Mouse (Mus musculus): ENCODE measurements around the gene Tex13c2. TPM values are rescaled to one million over a fixed set of nuclear protein-coding genes. Genes with fewer than 3 reads are reported as not detected.
A peak's percentile ranks its signal among the peaks of the same experiment; 100 is the strongest.

Gene Tex13c2
- not detected in 2 replicates for polyA plus RNA-seq (2015; fragmentation: Nextera tagmentation; extraction: Ambion mirVana)

DNA sequence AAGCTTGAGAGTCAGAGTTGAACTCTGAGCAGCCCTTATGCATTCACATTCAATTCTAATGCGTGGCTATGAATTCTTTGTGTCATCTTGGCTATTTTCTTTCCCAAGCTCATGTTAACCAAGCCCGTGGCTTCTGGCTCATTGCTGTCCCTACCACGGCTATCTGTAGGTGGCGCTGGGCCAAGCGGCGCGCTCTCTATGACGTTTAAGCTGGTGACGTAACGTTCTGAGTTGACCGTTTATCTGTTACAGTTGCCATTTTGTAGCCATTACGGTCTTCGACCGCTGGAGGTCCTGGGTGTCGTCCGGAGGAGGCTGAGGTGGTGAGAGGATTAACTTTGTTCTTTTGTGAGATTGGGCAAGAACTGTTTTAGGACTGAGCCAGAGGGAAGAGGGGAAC lies at the start of gene Tex13c2:
Gene Tex13c2, plus strand, starts transcription at position 246 of the 400 bp plus-strand sequence.
- no peak within 1 kb of the TSS for H3K4me2 ChIP-seq
- no peaks in the 10 kb centered on the region for H3K27me3 ChIP-seq
- DNase-seq (no peak), ATAC-seq (ENCODE audit: low read depth) (no peak)
- no peak within 1 kb of the TSS for H3K9ac ChIP-seq
- no peak within 1 kb of the TSS for H3K27ac ChIP-seq
- H3K4me3 ChIP-seq (replicated peaks), result no peak within 1 kb of the TSS
- no peaks in the 10 kb centered on the region for H3K36me3 ChIP-seq
- no peaks in the 10 kb centered on the region for H3K4me1 ChIP-seq (replicated peaks)
- no peaks in the 10 kb centered on the region for H3K9me3 ChIP-seq (replicated peaks)
- 80% methylated on average over 16 of the region's 16 CpGs for WGBS (ENCODE audit: insufficient replicate concordance)

DNA sequence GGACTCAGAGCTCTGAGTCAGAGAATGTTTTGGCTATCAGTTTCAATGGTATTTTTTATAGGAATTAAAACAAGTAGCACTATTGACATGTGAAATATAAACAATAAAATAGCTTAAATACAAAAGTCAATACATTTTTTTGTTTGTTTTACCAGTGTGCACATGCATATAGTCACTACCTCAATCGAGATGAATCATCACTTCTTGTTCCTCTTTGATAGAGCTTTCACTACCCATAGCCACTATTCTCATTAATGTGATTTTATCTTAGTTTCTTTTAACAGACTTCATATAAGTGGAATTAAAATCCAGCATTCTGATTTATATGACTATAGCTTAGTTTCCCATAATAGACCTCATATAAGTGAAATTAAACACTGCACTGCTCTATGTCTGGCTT lies 39.2 kb upstream of the Tex13c2 start:
- no peak overlapping the region for H3K27ac ChIP-seq
- no peak for DNase-seq
- ATAC-seq (ENCODE audit: low read depth), result no peak
- H3K36me3 ChIP-seq, result no peaks in the 10 kb centered on the region
- no peak overlapping the region for H3K4me3 ChIP-seq (replicated peaks)
- no peaks in the 10 kb centered on the region for H3K4me1 ChIP-seq (replicated peaks)
- WGBS (ENCODE audit: insufficient replicate concordance), result 50% methylated on average over 1 of the region's 1 CpGs
- no peak overlapping the region for H3K4me2 ChIP-seq
- H3K9ac ChIP-seq, result no peak overlapping the region
- H3K9me3 ChIP-seq (replicated peaks), result no peaks in the 10 kb centered on the region
- H3K27me3 ChIP-seq, result no peaks in the 10 kb centered on the region

DNA sequence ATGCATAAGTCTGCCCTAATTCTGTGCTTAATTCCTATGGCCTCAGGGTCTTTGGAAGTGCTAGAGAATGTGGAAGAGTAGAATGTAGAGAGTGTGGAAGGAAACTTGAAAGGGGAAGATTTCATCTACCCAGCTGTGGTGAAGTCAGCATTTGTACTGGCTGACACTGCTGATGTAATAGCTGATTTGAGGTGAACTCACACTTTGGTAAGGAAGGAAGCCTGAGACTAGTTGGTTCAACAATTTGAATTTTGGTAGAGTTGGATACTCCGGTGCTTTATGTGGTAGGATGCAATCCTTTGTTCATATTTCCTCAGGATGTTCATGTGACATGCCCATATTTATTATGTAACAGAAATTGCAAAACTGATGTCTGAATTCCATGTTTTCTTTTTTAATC lies 36.5 kb upstream of the Tex13c2 start:
- Histone ChIP-seq H3K4me3 (replicated peaks) (no peak overlapping the region), H3K27ac (no peak overlapping the region), H3K4me2 (no peak overlapping the region), H3K27me3 (no peaks in the 10 kb centered on the region), H3K9me3 (replicated peaks) (no peaks in the 10 kb centered on the region), H3K36me3 (no peaks in the 10 kb centered on the region), H3K4me1 (replicated peaks) (no peaks in the 10 kb centered on the region), H3K9ac (no peak overlapping the region)
- DNase-seq (no peak), ATAC-seq (ENCODE audit: low read depth) (no peak)
- 69% methylated on average over 1 of the region's 1 CpGs for WGBS (ENCODE audit: insufficient replicate concordance)

DNA sequence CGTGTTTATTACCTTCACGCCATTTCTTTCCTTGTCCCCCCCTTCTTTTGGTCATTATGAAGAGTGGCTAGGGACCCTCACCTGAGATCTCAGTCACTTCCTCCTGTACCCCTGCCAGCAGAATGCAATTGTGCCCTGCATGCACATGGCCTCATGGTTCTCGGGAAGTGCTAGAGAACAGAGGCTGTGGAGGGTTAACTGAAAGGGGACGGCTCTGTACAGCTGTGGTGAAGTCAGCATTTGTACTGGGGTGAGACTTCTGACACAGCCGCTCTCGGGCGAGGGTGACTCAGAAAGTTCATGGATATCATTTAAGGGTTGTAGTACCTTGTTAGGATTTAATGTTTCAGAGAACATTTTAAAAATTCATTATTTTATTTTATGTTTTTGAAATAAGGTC lies 35.0 kb upstream of the Tex13c2 start:
- H3K4me2 ChIP-seq, result no peak overlapping the region
- no peaks in the 10 kb centered on the region for H3K4me1 ChIP-seq (replicated peaks)
- H3K9me3 ChIP-seq (replicated peaks), result no peaks in the 10 kb centered on the region
- no peaks in the 10 kb centered on the region for H3K36me3 ChIP-seq
- DNase-seq (no peak), ATAC-seq (ENCODE audit: low read depth) (no peak)
- WGBS (ENCODE audit: insufficient replicate concordance), result 59% methylated on average over 7 of the region's 7 CpGs
- H3K9ac ChIP-seq, result no peak overlapping the region
- H3K27me3 ChIP-seq, result no peaks in the 10 kb centered on the region
- H3K4me3 ChIP-seq (replicated peaks), result no peak overlapping the region
- no peak overlapping the region for H3K27ac ChIP-seq

GRCm38 (mm10) chrX:42490336-42490735 lies 845 bp downstream of the Tex13c2 start:
- no peak overlapping the region for H3K9ac ChIP-seq
- H3K4me1 ChIP-seq (replicated peaks), result no peaks in the 10 kb centered on the region
- no peaks in the 10 kb centered on the region for H3K9me3 ChIP-seq (replicated peaks)
- no peaks in the 10 kb centered on the region for H3K27me3 ChIP-seq
- H3K4me2 ChIP-seq, result no peak overlapping the region
- WGBS (ENCODE audit: insufficient replicate concordance), result 74% methylated on average over 8 of the region's 8 CpGs
- H3K4me3 ChIP-seq (replicated peaks), result no peak overlapping the region
- DNase-seq (no peak), ATAC-seq (ENCODE audit: low read depth) (no peak)
- no peak overlapping the region for H3K27ac ChIP-seq
- no peaks in the 10 kb centered on the region for H3K36me3 ChIP-seq

DNA sequence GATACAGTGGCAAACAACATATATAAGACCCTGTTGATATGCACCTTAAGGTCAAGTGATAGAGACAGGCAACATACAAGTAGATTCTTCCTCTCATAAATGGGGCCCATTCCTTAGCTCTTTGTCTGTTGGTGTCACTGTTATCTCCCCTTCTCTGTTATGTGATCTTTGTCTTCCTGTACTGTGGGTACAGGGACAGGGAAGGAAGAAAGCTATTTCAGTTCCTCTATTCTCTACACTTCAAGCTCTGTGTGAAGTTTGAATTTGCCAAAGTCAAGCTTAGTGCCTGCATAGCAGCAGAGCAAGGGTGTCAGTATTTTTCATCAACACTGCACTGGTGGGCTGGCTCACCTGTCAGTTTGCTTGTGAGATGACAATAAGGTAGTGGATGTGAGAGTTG lies 11.0 kb downstream of the Tex13c2 start:
- Histone ChIP-seq H3K9me3 (replicated peaks) (no peaks in the 10 kb centered on the region), H3K4me3 (replicated peaks) (no peak overlapping the region), H3K4me1 (replicated peaks) (no peaks in the 10 kb centered on the region), H3K36me3 (no peaks in the 10 kb centered on the region), H3K4me2 (no peak overlapping the region), H3K27me3 (no peaks in the 10 kb centered on the region), H3K27ac (no peak overlapping the region), H3K9ac (no peak overlapping the region)
- ATAC-seq (ENCODE audit: low read depth) (no peak), DNase-seq (no peak)

GRCm38 (mm10) chrX:42502291-42503043 lies 13.0 kb downstream of the Tex13c2 start, which contains the start of gene Sh2d1a:
TSS of gene Sh2d1a (plus strand) at chrX:42502453.
- Histone ChIP-seq H3K36me3 (no peaks in the 10 kb centered on the region), H3K9me3 (replicated peaks) (no peaks in the 10 kb centered on the region), H3K4me2 (no peak within 1 kb of the TSS), H3K27ac (no peak within 1 kb of the TSS), H3K4me1 (replicated peaks) (no peaks in the 10 kb centered on the region), H3K9ac (no peak within 1 kb of the TSS), H3K4me3 (replicated peaks) (no peak within 1 kb of the TSS), H3K27me3 (no peaks in the 10 kb centered on the region)
- 68% methylated on average over 13 of the region's 13 CpGs for WGBS (ENCODE audit: insufficient replicate concordance)
- no peak for DNase-seq
- ATAC-seq (ENCODE audit: low read depth), result no peak

GRCm38 (mm10) chrX:42511105-42511504 lies 21.6 kb downstream of the Tex13c2 start:
- no peak overlapping the region for H3K4me3 ChIP-seq (replicated peaks)
- H3K4me1 ChIP-seq (replicated peaks), result no peaks in the 10 kb centered on the region
- no peaks in the 10 kb centered on the region for H3K27me3 ChIP-seq
- no peak overlapping the region for H3K27ac ChIP-seq
- WGBS (ENCODE audit: insufficient replicate concordance), result 49% methylated on average over 2 of the region's 2 CpGs
- no peak for ATAC-seq (ENCODE audit: low read depth)
- H3K9ac ChIP-seq, result no peak overlapping the region
- H3K4me2 ChIP-seq, result no peak overlapping the region
- H3K36me3 ChIP-seq, result no peaks in the 10 kb centered on the region
- no peak for DNase-seq
- H3K9me3 ChIP-seq (replicated peaks), result no peaks in the 10 kb centered on the region

DNA sequence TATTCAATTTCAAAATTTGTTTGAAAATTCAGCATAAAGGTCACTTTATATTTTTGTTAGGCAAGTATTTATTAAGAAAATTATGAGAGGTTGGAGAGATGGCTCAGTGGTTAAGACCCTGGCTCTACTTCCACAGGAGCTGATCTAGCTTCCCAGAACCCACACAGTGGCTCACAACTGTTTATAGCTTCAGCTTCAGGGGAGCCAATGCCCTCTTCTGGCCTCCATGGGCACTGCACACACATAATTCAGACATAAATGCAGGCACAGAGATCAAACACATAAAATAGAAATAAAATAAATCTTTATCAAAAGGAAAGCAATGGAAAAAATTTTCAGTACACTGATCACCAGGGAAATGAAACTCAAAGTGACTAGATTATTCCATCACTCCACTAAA lies 23.1 kb downstream of the Tex13c2 start:
- Histone ChIP-seq H3K4me1 (replicated peaks) (no peaks in the 10 kb centered on the region), H3K27me3 (no peaks in the 10 kb centered on the region), H3K9ac (no peak overlapping the region), H3K27ac (no peak overlapping the region), H3K4me3 (replicated peaks) (no peak overlapping the region), H3K9me3 (replicated peaks) (no peaks in the 10 kb centered on the region), H3K4me2 (no peak overlapping the region), H3K36me3 (no peaks in the 10 kb centered on the region)
- ATAC-seq (ENCODE audit: low read depth), result no peak
- no peak for DNase-seq

DNA sequence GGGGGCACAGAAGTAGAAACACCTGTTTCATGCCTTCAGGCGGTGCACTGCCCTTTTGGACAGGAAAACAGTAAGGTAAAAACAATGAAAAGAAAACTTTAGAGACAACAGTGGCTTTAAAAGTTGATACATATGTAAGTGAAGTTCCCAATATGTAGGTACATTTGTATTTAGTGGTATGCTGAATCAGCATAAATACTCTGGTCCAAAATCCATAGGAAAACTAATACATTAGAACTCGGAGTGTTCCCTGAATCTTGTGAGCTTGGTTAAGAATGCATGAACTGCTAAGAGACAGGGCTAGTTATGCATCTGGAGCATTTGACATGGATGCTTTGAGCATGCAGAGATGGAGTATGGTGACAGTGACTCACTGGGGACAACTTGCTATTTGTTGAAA lies 33.4 kb downstream of the Tex13c2 start:
- no peak overlapping the region for H3K27ac ChIP-seq
- no peak overlapping the region for H3K4me2 ChIP-seq
- H3K4me3 ChIP-seq (replicated peaks), result no peak overlapping the region
- no peaks in the 10 kb centered on the region for H3K4me1 ChIP-seq (replicated peaks)
- ATAC-seq (ENCODE audit: low read depth), result no peak
- H3K36me3 ChIP-seq, result no peaks in the 10 kb centered on the region
- H3K9me3 ChIP-seq (replicated peaks), result no peaks in the 10 kb centered on the region
- no peaks in the 10 kb centered on the region for H3K27me3 ChIP-seq
- H3K9ac ChIP-seq, result no peak overlapping the region
- WGBS (ENCODE audit: insufficient replicate concordance), result 62% methylated on average over 2 of the region's 2 CpGs
- no peak for DNase-seq

DNA sequence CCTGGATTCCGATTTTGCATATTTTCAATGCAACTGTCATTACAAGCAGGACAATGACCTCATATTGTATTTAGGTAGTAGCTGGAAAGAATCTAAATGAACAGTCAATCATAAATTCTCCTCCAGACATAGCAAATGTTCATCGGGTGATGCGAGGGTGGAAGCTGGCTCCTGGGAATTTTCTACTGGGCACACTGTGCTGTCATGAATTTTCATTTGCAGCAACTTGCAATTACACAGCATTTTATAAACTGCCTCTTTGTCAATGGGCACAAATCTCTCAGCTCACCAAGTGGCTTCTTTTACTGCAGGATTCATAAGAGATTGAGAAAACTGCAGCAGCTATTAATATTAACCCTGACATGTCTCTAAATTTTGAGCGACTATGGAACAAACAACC lies 41.2 kb downstream of the Tex13c2 start:
- Histone ChIP-seq H3K27me3 (no peaks in the 10 kb centered on the region), H3K4me3 (replicated peaks) (no peak overlapping the region), H3K36me3 (no peaks in the 10 kb centered on the region), H3K27ac (no peak overlapping the region), H3K9me3 (replicated peaks) (no peaks in the 10 kb centered on the region), H3K4me1 (replicated peaks) (no peaks in the 10 kb centered on the region), H3K9ac (no peak overlapping the region), H3K4me2 (no peak overlapping the region)
- DNase-seq (no peak), ATAC-seq (ENCODE audit: low read depth) (no peak)
- WGBS (ENCODE audit: insufficient replicate concordance), result 66% methylated on average over 4 of the region's 4 CpGs

DNA sequence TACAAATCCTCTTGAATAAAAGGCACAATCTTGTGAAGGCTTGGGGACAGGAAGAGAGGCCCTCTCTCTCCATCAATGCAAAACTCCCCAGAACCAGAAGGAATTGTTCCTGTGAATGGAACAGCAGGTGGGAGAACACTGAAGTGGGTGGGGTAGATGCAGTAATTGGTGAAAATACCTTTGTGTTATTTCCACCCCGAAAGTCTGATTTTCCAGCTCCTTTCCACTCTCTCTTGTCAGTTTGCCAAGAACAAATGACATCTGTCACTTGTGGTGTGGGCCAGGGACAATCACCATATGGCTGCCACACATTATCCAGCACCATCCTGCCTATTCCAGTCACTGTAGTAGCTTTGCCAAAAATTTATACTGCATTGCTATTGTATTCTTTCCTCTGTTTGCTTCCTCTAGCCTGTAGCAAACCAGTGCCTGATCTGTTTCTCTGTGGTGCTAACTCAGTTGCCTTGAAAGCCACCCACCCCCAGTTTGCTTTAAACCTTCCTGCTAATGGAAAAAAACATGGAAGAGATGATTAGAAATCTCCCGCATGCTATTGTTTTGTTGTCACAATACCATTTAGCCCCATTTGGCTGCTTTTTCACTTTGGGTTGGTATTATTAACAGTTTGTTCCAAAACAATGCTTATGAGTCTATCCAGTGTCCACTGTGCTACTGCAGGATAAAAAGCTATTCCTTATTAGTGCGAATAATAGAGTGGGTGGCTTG lies 50.7 kb downstream of the Tex13c2 start:
- H3K27me3 ChIP-seq, result no peaks in the 10 kb centered on the region
- H3K36me3 ChIP-seq, result no peaks in the 10 kb centered on the region
- H3K4me3 ChIP-seq (replicated peaks), result peak overlapping the region; percentile 32
- no peak overlapping the region for H3K27ac ChIP-seq
- ATAC-seq (ENCODE audit: low read depth) (no peak), DNase-seq (no peak)
- 34% methylated on average over 3 of the region's 3 CpGs for WGBS (ENCODE audit: insufficient replicate concordance)
- no peak overlapping the region for H3K9ac ChIP-seq
- H3K4me2 ChIP-seq, result peak overlapping the region; percentile 43
- no peaks in the 10 kb centered on the region for H3K4me1 ChIP-seq (replicated peaks)
- no peaks in the 10 kb centered on the region for H3K9me3 ChIP-seq (replicated peaks)
